Mouse (Mus musculus) bone marrow, adult 2 months (tissue): ENCODE data around the gene Gas2l3.

Experiments used
- CTCF ChIP-seq: fragments of 200-500 bp; IDR thresholded peaks from 2 replicates; pipeline ENCODE4 v1.5.1; 2011; ENCODE audit warnings: low read length, control low read depth; ENCODE audit not compliant: control insufficient read depth, insufficient read depth
- POLR2A ChIP-seq: fragments of 200-500 bp; IDR thresholded peaks from 2 replicates; pipeline ENCODE4 v1.6.1; 2011; ENCODE audit warnings: low read depth, mild to moderate bottlenecking, control low read depth, low read length, borderline replicate concordance; ENCODE audit not compliant: control insufficient read depth

GRCm38 (mm10) chr10:89435413-89435812, 8.4 kb downstream of the Gas2l3 start:
- no peak for TF ChIP-seq CTCF
- TF ChIP-seq POLR2A = no peak
